Mouse (Mus musculus): ENCODE results near the gene Ptprg.

The Ptprg gene

GRCm38 (mm10) chr14:11822830-11823700 is 269.7 kb downstream of the Ptprg start:
- no peak for DNase-seq (ENCODE audit: low spot score in 2 of 2)

GRCm38 (mm10) chr14:11823701-11824095 is 270.4 kb downstream of the Ptprg start:
- DNase-seq (ENCODE audit: low spot score in 2 of 2): no peak

GRCm38 (mm10) chr14:11824915-11825314 is 271.6 kb downstream of the Ptprg start:
- DNase-seq (ENCODE audit: low spot score in 2 of 2): no peak

- no peak for DNase-seq (ENCODE audit: low spot score in 2 of 2)
These were observed 272.2 kb downstream of the Ptprg start for GRCm38 (mm10) chr14:11825551-11825950.

- DNase-seq (ENCODE audit: low spot score in 2 of 2): no peak
These were observed 274.8 kb downstream of the Ptprg start for GRCm38 (mm10) chr14:11828086-11828485.

- no peak for DNase-seq (ENCODE audit: low spot score in 2 of 2)
These were observed 280.3 kb downstream of the Ptprg start for GRCm38 (mm10) chr14:11833678-11834077.

GRCm38 (mm10) chr14:11835706-11836445 is 282.5 kb downstream of the Ptprg start:
- no peak for DNase-seq (ENCODE audit: low spot score in 2 of 2)

- no peak for DNase-seq (ENCODE audit: low spot score in 2 of 2)
These were observed 284.4 kb downstream of the Ptprg start for GRCm38 (mm10) chr14:11837714-11838113.

- no peak for DNase-seq (ENCODE audit: low spot score in 2 of 2)
These were observed 288.3 kb downstream of the Ptprg start for GRCm38 (mm10) chr14:11841621-11842020.

- no peak for DNase-seq (ENCODE audit: low spot score in 2 of 2)
These were observed 299.6 kb downstream of the Ptprg start for GRCm38 (mm10) chr14:11852896-11853295.

GRCm38 (mm10) chr14:11855499-11855898 is 302.2 kb downstream of the Ptprg start:
- DNase-seq (ENCODE audit: low spot score in 2 of 2): no peak

- no peak for DNase-seq (ENCODE audit: low spot score in 2 of 2)
These were observed 304.7 kb downstream of the Ptprg start for GRCm38 (mm10) chr14:11857928-11858481.

GRCm38 (mm10) chr14:11863286-11863685 is 310.0 kb downstream of the Ptprg start:
- DNase-seq (ENCODE audit: low spot score in 2 of 2): no peak

- DNase-seq (ENCODE audit: low spot score in 2 of 2): no peak
These were observed 311.5 kb downstream of the Ptprg start for GRCm38 (mm10) chr14:11864840-11865239.

GRCm38 (mm10) chr14:11865332-11865731 is 312.0 kb downstream of the Ptprg start:
- no peak for DNase-seq (ENCODE audit: low spot score in 2 of 2)

GRCm38 (mm10) chr14:11865872-11866271 is 312.5 kb downstream of the Ptprg start:
- no peak for DNase-seq (ENCODE audit: low spot score in 2 of 2)

- no peak for DNase-seq (ENCODE audit: low spot score in 2 of 2)
These were observed 313.1 kb downstream of the Ptprg start for GRCm38 (mm10) chr14:11866416-11866815.

- DNase-seq (ENCODE audit: low spot score in 2 of 2): no peak
These were observed 315.3 kb downstream of the Ptprg start for GRCm38 (mm10) chr14:11868636-11869035.

GRCm38 (mm10) chr14:11871752-11872344 is 318.5 kb downstream of the Ptprg start:
- DNase-seq (ENCODE audit: low spot score in 2 of 2): no peak

GRCm38 (mm10) chr14:11874266-11874665 is 320.9 kb downstream of the Ptprg start:
- no peak for DNase-seq (ENCODE audit: low spot score in 2 of 2)

GRCm38 (mm10) chr14:11874960-11875889 is 321.9 kb downstream of the Ptprg start:
- no peak for DNase-seq (ENCODE audit: low spot score in 2 of 2)
